Mouse (Mus musculus) macrophage (primary cell): Measurements from ENCODE around the gene Trpc4. TPM values are rescaled to one million over a fixed set of nuclear protein-coding genes. Genes with fewer than 3 reads are reported as not detected.

Experiments
- H3K27ac ChIP-seq: fragments of 350-480 bp; formaldehyde crosslinking; 2 replicates; pipeline ENCODE4 v1.9.0; 2021
- H3K36me3 ChIP-seq: fragments of 350-480 bp; formaldehyde crosslinking; 2 replicates; pipeline ENCODE4 v1.9.0; 2021; ENCODE audit errors: inconsistent target
- H3K4me3 ChIP-seq: fragments of 350-480 bp; formaldehyde crosslinking; 2 replicates; pipeline ENCODE4 v1.9.0; 2021; ENCODE audit errors: inconsistent target
- H3K79me2 ChIP-seq: fragments of 350-480 bp; formaldehyde crosslinking; 2 replicates; pipeline ENCODE4 v1.9.0; 2021; ENCODE audit errors: inconsistent target
- WGBS: methylation state at CpG from one replicate; pipeline ENCODE4 v1.1.7; 2026; ENCODE audit warnings: inconsistent platforms; ENCODE audit not compliant: missing documents; 5-methylcytosine and 5-hydroxymethylcytosine counted together
- polyA plus RNA-seq: library from polyadenylated mRNA; stranded (reverse); fragments of 250-400 nt; gene quantifications from 3 replicates; pipeline ENCODE4 v1.2.4, GENCODE M21; 2018; ENCODE audit warnings: inconsistent platforms
- total RNA-seq, 78 experiments: library from RNA; depleted of rRNA; stranded (reverse); fragments of 250-400 nt; gene quantifications; 1 replicate in 9 of 78; 2 replicates in 24 of 78; 3 replicates in 43 of 78; 4 replicates in 2 of 78; pipeline ENCODE4 v1.2.4; 2018; ENCODE audit warnings: inconsistent platforms in 56 of 78

The Trpc4 gene
- not detected for total RNA-seq (2018; cell fraction: chromatin; rRNA removed)
- total RNA-seq (2018; cell fraction: cytosol; rRNA removed) = under 1 TPM in 1 of 26 experiments, not detected in 25; 0.04 TPM
- total RNA-seq (2018; cell fraction: nucleus; rRNA removed) = under 1 TPM in 1 of 26 experiments, not detected in 25; 0.15 TPM
- polyA plus RNA-seq = not detected in 3 replicates

GRCm38 (mm10) chr3:54155639-54156315, at the start of gene Trpc4:
Trpc4 (plus strand) TSS chr3:54156035.
- H3K4me3 ChIP-seq = no peak within 1 kb of the TSS
- no peaks in the 10 kb centered on the region for H3K79me2 ChIP-seq
- WGBS = 4% methylated on average over 33 of the region's 36 CpGs

GRCm38 (mm10) chr3:54111489-54111888, 44.3 kb upstream of the Trpc4 start:
- no peaks in the 10 kb centered on the region for H3K79me2 ChIP-seq
- WGBS = 67% methylated on average over 8 of the region's 9 CpGs
- H3K27ac ChIP-seq = no peak overlapping the region
- H3K4me3 ChIP-seq = no peak overlapping the region
- no peaks in the 10 kb centered on the region for H3K36me3 ChIP-seq

More at GRCm38 (mm10) chr3:54155639-54156315, at the start of gene Trpc4:
- no peak within 1 kb of the TSS for H3K27ac ChIP-seq
- no peaks in the 10 kb centered on the region for H3K36me3 ChIP-seq

- Histone ChIP-seq H3K4me3 (no peak overlapping the region), H3K36me3 (no peaks in the 10 kb centered on the region), H3K79me2 (no peaks in the 10 kb centered on the region), H3K27ac (no peak overlapping the region)
- WGBS = 89% methylated on average over 5 of the region's 5 CpGs
These were observed 20.5 kb upstream of the Trpc4 start for GRCm38 (mm10) chr3:54135376-54135775.

GRCm38 (mm10) chr3:54141376-54141775, 14.5 kb upstream of the Trpc4 start:
- WGBS = 100% methylated on average over 2 of the region's 2 CpGs
- Histone ChIP-seq H3K79me2 (no peaks in the 10 kb centered on the region), H3K27ac (no peak overlapping the region), H3K4me3 (no peak overlapping the region), H3K36me3 (no peaks in the 10 kb centered on the region)

- H3K79me2 ChIP-seq = no peaks in the 10 kb centered on the region
- H3K27ac ChIP-seq = no peak overlapping the region
- 9% methylated on average over 16 of the region's 16 CpGs for WGBS
- no peaks in the 10 kb centered on the region for H3K36me3 ChIP-seq
- no peak overlapping the region for H3K4me3 ChIP-seq
These were observed 794 bp upstream of the Trpc4 start for GRCm38 (mm10) chr3:54154844-54155638.

GRCm38 (mm10) chr3:54156316-54157000, 623 bp downstream of the Trpc4 start:
- Histone ChIP-seq H3K79me2 (no peaks in the 10 kb centered on the region), H3K4me3 (no peak overlapping the region)
- 7% methylated on average over 28 of the region's 28 CpGs for WGBS

GRCm38 (mm10) chr3:54170701-54171100, 14.9 kb downstream of the Trpc4 start:
- Histone ChIP-seq H3K27ac (no peak overlapping the region), H3K4me3 (no peak overlapping the region), H3K79me2 (no peaks in the 10 kb centered on the region)

More at GRCm38 (mm10) chr3:54156316-54157000, 623 bp downstream of the Trpc4 start:
- H3K27ac ChIP-seq = no peak overlapping the region
- H3K36me3 ChIP-seq = no peaks in the 10 kb centered on the region

GRCm38 (mm10) chr3:54177296-54177695, 21.5 kb downstream of the Trpc4 start:
- WGBS = 86% methylated on average over 1 of the region's 1 CpGs
- Histone ChIP-seq H3K79me2 (no peaks in the 10 kb centered on the region), H3K27ac (no peak overlapping the region), H3K36me3 (no peaks in the 10 kb centered on the region), H3K4me3 (no peak overlapping the region)

More at GRCm38 (mm10) chr3:54170701-54171100, 14.9 kb downstream of the Trpc4 start:
- H3K36me3 ChIP-seq = no peaks in the 10 kb centered on the region

- 76% methylated on average over 5 of the region's 6 CpGs for WGBS
- H3K4me3 ChIP-seq = no peak overlapping the region
- H3K27ac ChIP-seq = no peak overlapping the region
- H3K36me3 ChIP-seq = no peaks in the 10 kb centered on the region
- no peaks in the 10 kb centered on the region for H3K79me2 ChIP-seq
These were observed 35.3 kb downstream of the Trpc4 start for GRCm38 (mm10) chr3:54190932-54191668.

GRCm38 (mm10) chr3:54201231-54201630, 45.4 kb downstream of the Trpc4 start:
- WGBS = 77% methylated on average over 5 of the region's 5 CpGs
- no peaks in the 10 kb centered on the region for H3K36me3 ChIP-seq
- H3K4me3 ChIP-seq = no peak overlapping the region
- no peaks in the 10 kb centered on the region for H3K79me2 ChIP-seq
- no peak overlapping the region for H3K27ac ChIP-seq

- Histone ChIP-seq H3K4me3 (no peak overlapping the region), H3K36me3 (no peaks in the 10 kb centered on the region), H3K79me2 (no peaks in the 10 kb centered on the region), H3K27ac (no peak overlapping the region)
- WGBS = 81% methylated on average over 5 of the region's 5 CpGs
These were observed 48.6 kb downstream of the Trpc4 start for GRCm38 (mm10) chr3:54204386-54204785.

GRCm38 (mm10) chr3:54210112-54210511, 54.3 kb downstream of the Trpc4 start:
- no peaks in the 10 kb centered on the region for H3K36me3 ChIP-seq
- no peaks in the 10 kb centered on the region for H3K79me2 ChIP-seq
- no peak overlapping the region for H3K27ac ChIP-seq
- 79% methylated on average over 3 of the region's 3 CpGs for WGBS
- H3K4me3 ChIP-seq = no peak overlapping the region

- Histone ChIP-seq H3K79me2 (no peaks in the 10 kb centered on the region), H3K36me3 (no peaks in the 10 kb centered on the region), H3K27ac (no peak overlapping the region), H3K4me3 (no peak overlapping the region)
- 80% methylated on average over 1 of the region's 1 CpGs for WGBS
These were observed 55.6 kb downstream of the Trpc4 start for GRCm38 (mm10) chr3:54211441-54211840.

GRCm38 (mm10) chr3:54222549-54222948, 66.7 kb downstream of the Trpc4 start:
- Histone ChIP-seq H3K36me3 (no peaks in the 10 kb centered on the region), H3K79me2 (no peaks in the 10 kb centered on the region), H3K4me3 (no peak overlapping the region), H3K27ac (no peak overlapping the region)
- 85% methylated on average over 8 of the region's 8 CpGs for WGBS
